Mouse (Mus musculus): ENCODE measurements at regions not wholly inside any gene's neighbourhood (a gene's known extent, or its start where the extent isn't known, plus 50 kb on each side); places are given as distances from the start of the nearest gene placed in this dataset.
A peak's percentile ranks its signal among the peaks of the same experiment; 100 is the strongest.

- no peak for DNase-seq
These were observed 117.8 kb downstream of the Mrm1 start for GRCm38 (mm10) chr11:84701319-84702175.

GRCm38 (mm10) chr11:84697521-84697920, 121.8 kb downstream of the Mrm1 start:
- no peak for DNase-seq

GRCm38 (mm10) chr11:84692638-84693037, 126.7 kb downstream of the Mrm1 start:
- DNase-seq: no peak

- DNase-seq: no peak
These were observed 127.7 kb downstream of the Mrm1 start for GRCm38 (mm10) chr11:84691410-84692148.

GRCm38 (mm10) chr11:84686473-84686872, 132.8 kb downstream of the Mrm1 start:
- no peak for DNase-seq

- DNase-seq: no peak
These were observed 135.0 kb downstream of the Mrm1 start for GRCm38 (mm10) chr11:84684325-84684724.

- DNase-seq: no peak
These were observed 136.4 kb downstream of the Mrm1 start for GRCm38 (mm10) chr11:84682931-84683330.

GRCm38 (mm10) chr11:84676377-84677078, 142.8 kb downstream of the Mrm1 start:
- DNase-seq: no peak

- no peak for DNase-seq
These were observed 146.4 kb downstream of the Mrm1 start for GRCm38 (mm10) chr11:84672841-84673473.

- DNase-seq: peak; percentile 12
These were observed 146.2 kb upstream of the Lhx1 start for GRCm38 (mm10) chr11:84671585-84671984.

GRCm38 (mm10) chr11:84667711-84668110, 142.4 kb upstream of the Lhx1 start:
- no peak for DNase-seq

GRCm38 (mm10) chr11:84664258-84664657, 138.9 kb upstream of the Lhx1 start:
- DNase-seq: no peak

GRCm38 (mm10) chr11:84661981-84662380, 136.6 kb upstream of the Lhx1 start:
- peak; percentile 63 for DNase-seq

- DNase-seq: no peak
These were observed 135.5 kb upstream of the Lhx1 start for GRCm38 (mm10) chr11:84660877-84661276.

GRCm38 (mm10) chr11:84659370-84659937, 134.1 kb upstream of the Lhx1 start:
- DNase-seq: no peak

- no peak for DNase-seq
These were observed 128.1 kb upstream of the Lhx1 start for GRCm38 (mm10) chr11:84653481-84653880.

- no peak for DNase-seq
These were observed 123.6 kb upstream of the Lhx1 start for GRCm38 (mm10) chr11:84648899-84649298.

GRCm38 (mm10) chr11:84647104-84647503, 121.8 kb upstream of the Lhx1 start:
- DNase-seq: no peak

GRCm38 (mm10) chr11:84643107-84643372, 117.7 kb upstream of the Lhx1 start:
- no peak for DNase-seq

- peak; percentile 33 for DNase-seq
These were observed 117.2 kb upstream of the Lhx1 start for GRCm38 (mm10) chr11:84642300-84643106.

GRCm38 (mm10) chr11:84641601-84642000, 116.3 kb upstream of the Lhx1 start:
- DNase-seq: no peak

- DNase-seq: no peak
These were observed 113.0 kb upstream of the Lhx1 start for GRCm38 (mm10) chr11:84638353-84638752.

Measured in kidney, postnatal 14 days (tissue).